Mouse (Mus musculus) monocyte, adult 5-6 weeks (primary cell): ENCODE measurements around the gene Cdh24. TPM values are rescaled to one million over a fixed set of nuclear protein-coding genes. Genes with fewer than 3 reads are reported as not detected.

Experiments used
- ATAC-seq: fragments of 153-309, 156-312 bp; replicated peaks from 2 replicates; pipeline ENCODE4 v1.8.0; 2017; ENCODE audit warnings: mild to moderate bottlenecking; ENCODE audit not compliant: low TSS enrichment, insufficient number of reproducible peaks, severe bottlenecking, poor library complexity, low FRiP score
- total RNA-seq: library from RNA; stranded (forward); fragments of 200-1000, 200-491, 200-594 nt; gene quantifications from 3 replicates; pipeline ENCODE4 v1.2.3, GENCODE M21; 2017

The Cdh24 gene
- total RNA-seq, 1 experiment from 2014 or later, result 0.48 TPM

GRCm38 (mm10) chr14:54646455-54646854 lies 5.3 kb upstream of the Cdh24 start:
- no peak for ATAC-seq

GRCm38 (mm10) chr14:54644294-54644693 lies 3.1 kb upstream of the Cdh24 start:
- ATAC-seq, result no peak

- no peak for ATAC-seq
Observed at GRCm38 (mm10) chr14:54643011-54643410, 1.8 kb upstream of the Cdh24 start.

- ATAC-seq, result no peak
Observed at GRCm38 (mm10) chr14:54642224-54642944, 1.2 kb upstream of the Cdh24 start.

- no peak for ATAC-seq
Observed at GRCm38 (mm10) chr14:54640946-54641304, 239 bp downstream of the Cdh24 start, which contains the start of gene Gm17606. Gene Gm17606, plus strand, starts transcription at chr14:54640952.

- ATAC-seq, result no peak
Observed at GRCm38 (mm10) chr14:54640121-54640520, 1.0 kb downstream of the Cdh24 start.

GRCm38 (mm10) chr14:54638210-54638609 lies 3.0 kb downstream of the Cdh24 start:
- no peak for ATAC-seq

GRCm38 (mm10) chr14:54636954-54637353 lies 4.2 kb downstream of the Cdh24 start:
- ATAC-seq, result no peak

GRCm38 (mm10) chr14:54634182-54634581 lies 7.0 kb downstream of the Cdh24 start:
- no peak for ATAC-seq

GRCm38 (mm10) chr14:54632252-54632651 lies 8.9 kb downstream of the Cdh24 start:
- no peak for ATAC-seq

- no peak for ATAC-seq
Observed at GRCm38 (mm10) chr14:54631240-54631599, 9.9 kb downstream of the Cdh24 start.

- 0 out of 2 replicates have a peak, but pooled peaks have one; percentile 14 for ATAC-seq
Observed at GRCm38 (mm10) chr14:54630583-54631239, 10.5 kb downstream of the Cdh24 start.

- ATAC-seq, result no peak
Observed at GRCm38 (mm10) chr14:54629797-54630196, 11.4 kb downstream of the Cdh24 start.

- no peak for ATAC-seq
Observed at GRCm38 (mm10) chr14:54628103-54628502, 13.1 kb downstream of the Cdh24 start.

GRCm38 (mm10) chr14:54624976-54625375 lies 16.2 kb downstream of the Cdh24 start:
- no peak for ATAC-seq

- no peak for ATAC-seq
Observed at GRCm38 (mm10) chr14:54623334-54623733, 17.8 kb downstream of the Cdh24 start.

GRCm38 (mm10) chr14:54621133-54621532 lies 20.0 kb downstream of the Cdh24 start, which contains the start of gene Psmb11:
Gene Psmb11, plus strand, starts transcription at chr14:54621433.
- no peak for ATAC-seq

- peak; percentile 92 for ATAC-seq
Observed at GRCm38 (mm10) chr14:54617897-54618365, 23.2 kb downstream of the Cdh24 start, which contains the start of gene Psmb5. Gene Psmb5, minus strand, starts transcription at chr14:54618022.

- 0 out of 2 replicates have a peak, but pooled peaks have one; percentile 10 for ATAC-seq
Observed at GRCm38 (mm10) chr14:54617152-54617896, 23.8 kb downstream of the Cdh24 start.
